Mouse (Mus musculus): ENCODE measurements at regions not wholly inside any gene's neighbourhood (a gene's known extent, or its start where the extent isn't known, plus 50 kb on each side); places are given as distances from the start of the nearest gene placed in this dataset.

- no peak for TF ChIP-seq POLR2A (IDR thresholded peaks at IDR 0.05; ENCODE audit: insufficient read depth, low read length)
- TF ChIP-seq CTCF (IDR thresholded peaks at IDR 0.05; ENCODE audit: low read depth, low read length), result no peak
- TF ChIP-seq EP300 (IDR thresholded peaks at IDR 0.05; ENCODE audit: insufficient read depth, low read depth, low read length), result no peak
These were observed 186.9 kb upstream of the Map3k1 start for GRCm38 (mm10) chr13:111995716-111996115.

Measured in ES-Bruce4 (cell line).